Mouse (Mus musculus) adrenal gland, postnatal 14 days (tissue): ENCODE results near the gene Sugp1. TPM values are rescaled to one million over a fixed set of nuclear protein-coding genes. Genes with fewer than 3 reads are reported as not detected.
A peak's percentile ranks its signal among the peaks of the same experiment; 100 is the strongest.
"Not testable (repeated sequence)": the region's sequence is repeated elsewhere in the genome, so short reads cannot be mapped to it uniquely, and the experiment has no call there.

Source experiments
- DNase-seq: peaks from one replicate; pipeline ENCODE4 v3.0.0; 2021; ENCODE audit warnings: mixed read lengths
- total RNA-seq: library from RNA; stranded (reverse); gene quantifications from 2 replicates; pipeline ENCODE4 v1.2.3, GENCODE M21; 2021

Sugp1 gene
- total RNA-seq, 1 experiment from 2014 or later: 26.2 TPM

GRCm38 (mm10) chr8:70043996-70044395, 1.4 kb downstream of the Sugp1 start:
- no peak for DNase-seq

- DNase-seq: no peak
Observed at GRCm38 (mm10) chr8:70049662-70050061, 7.0 kb downstream of the Sugp1 start.

DNA sequence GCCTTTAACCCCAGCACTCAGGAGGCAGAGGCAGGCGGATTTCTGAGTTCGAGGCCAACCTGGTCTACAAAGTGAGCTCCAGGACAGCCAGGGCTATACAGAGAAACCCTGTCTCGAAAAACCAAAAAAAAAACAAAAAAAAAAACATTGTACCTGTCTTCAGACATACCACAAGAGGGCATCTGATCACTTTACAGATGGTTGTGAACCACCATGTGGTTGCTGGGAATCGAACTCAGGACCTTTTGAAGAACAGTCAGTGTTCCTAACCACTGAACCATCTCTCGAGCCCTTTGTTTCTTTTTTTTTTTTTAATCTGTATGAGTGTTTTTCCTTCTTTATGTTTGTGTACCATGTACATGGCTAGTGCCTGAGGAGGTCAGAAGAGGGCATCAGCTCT, 7.8 kb downstream of the Sugp1 start:
- not testable (repeated sequence) for DNase-seq

GRCm38 (mm10) chr8:70057721-70058120, 15.1 kb downstream of the Sugp1 start:
- DNase-seq: no peak

- DNase-seq: no peak
Observed at GRCm38 (mm10) chr8:70071836-70072440, 29.3 kb downstream of the Sugp1 start.

DNA sequence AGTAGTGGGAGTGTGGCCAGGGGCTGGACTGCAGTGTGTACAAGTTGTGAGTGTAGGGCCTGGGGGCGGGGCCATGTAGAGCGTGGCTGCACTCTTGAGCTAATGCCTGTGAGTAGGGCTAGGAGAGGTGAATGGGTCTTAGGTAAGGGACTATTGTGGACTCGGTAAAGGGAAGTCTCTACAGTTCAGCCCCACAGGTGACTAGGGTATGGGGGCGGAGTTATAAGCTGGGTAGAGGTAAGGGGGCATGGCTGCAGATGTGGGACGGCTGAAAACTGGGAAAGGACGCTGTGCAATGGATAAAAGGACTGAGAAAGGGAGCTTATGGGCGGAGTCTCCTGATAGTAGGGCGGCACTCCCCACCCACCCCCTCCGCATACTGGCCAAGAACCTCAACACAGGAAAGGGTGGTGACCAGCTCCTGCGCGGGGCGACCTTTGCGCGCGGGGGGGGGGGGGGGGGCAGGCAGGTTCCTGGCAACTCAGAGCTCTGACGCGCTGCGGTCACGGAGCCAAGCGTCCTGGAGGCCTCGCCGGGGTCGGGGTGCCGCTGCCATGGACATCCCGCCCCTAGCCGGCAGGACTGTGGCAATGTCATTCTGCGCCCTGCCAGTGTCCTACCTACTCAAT, 29.9 kb downstream of the Sugp1 start, which contains the start of gene Tm6sf2:
Gene Tm6sf2 (plus strand): TSS at position 484 of the 629 bp plus-strand sequence.
- DNase-seq: peak; percentile 71

GRCm38 (mm10) chr8:70073120-70073519, 30.5 kb downstream of the Sugp1 start:
- DNase-seq: no peak

DNA sequence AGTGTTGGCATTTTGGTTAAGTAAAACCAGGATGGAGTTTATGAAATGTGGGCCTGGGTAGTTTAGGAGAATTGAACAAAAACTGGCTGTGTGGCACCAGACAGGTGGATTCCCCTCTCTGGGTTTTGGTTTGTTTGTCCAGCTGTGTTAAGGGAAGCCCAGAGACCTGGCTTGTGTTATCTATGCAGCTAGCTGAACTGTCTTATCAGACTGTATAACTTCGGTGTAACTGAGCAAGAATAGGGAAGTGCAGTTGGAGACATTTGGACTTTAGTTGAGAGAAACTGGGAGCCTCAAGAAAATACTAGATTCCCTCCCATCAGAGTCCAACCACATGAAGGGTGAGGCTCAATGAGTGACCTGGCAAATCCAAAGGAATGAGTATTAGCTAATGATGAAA, 31.1 kb downstream of the Sugp1 start:
- DNase-seq: no peak

- no peak for DNase-seq
Observed at GRCm38 (mm10) chr8:70081976-70082375, 39.4 kb downstream of the Sugp1 start.

GRCm38 (mm10) chr8:70083285-70083684, 40.7 kb downstream of the Sugp1 start, which contains the start of gene Hapln4:
Gene Hapln4 (plus strand): TSS chr8:70083457.
- peak; percentile 76 for DNase-seq

GRCm38 (mm10) chr8:70084191-70085065, 41.8 kb downstream of the Sugp1 start:
- DNase-seq: peak; percentile 34

DNA sequence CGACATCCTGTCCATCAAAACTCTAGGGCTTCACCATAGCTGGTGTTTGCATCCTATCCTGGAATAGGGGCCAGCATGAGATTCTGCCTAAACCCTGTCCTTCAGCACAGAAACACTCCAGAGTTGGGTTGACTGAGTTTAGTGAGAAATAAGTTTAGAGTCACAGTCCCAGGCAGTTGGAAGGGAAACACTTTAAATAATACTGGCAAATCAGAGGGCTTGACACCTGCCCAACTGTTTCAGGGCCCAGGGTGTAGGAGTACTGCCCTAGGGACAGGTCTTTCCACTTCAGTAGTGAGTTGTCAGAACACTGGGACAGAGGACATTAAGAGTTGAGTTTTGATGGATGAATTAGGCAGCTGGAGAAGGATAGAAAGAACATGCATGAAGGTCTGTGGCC, 43.5 kb downstream of the Sugp1 start:
- DNase-seq: no peak

DNA sequence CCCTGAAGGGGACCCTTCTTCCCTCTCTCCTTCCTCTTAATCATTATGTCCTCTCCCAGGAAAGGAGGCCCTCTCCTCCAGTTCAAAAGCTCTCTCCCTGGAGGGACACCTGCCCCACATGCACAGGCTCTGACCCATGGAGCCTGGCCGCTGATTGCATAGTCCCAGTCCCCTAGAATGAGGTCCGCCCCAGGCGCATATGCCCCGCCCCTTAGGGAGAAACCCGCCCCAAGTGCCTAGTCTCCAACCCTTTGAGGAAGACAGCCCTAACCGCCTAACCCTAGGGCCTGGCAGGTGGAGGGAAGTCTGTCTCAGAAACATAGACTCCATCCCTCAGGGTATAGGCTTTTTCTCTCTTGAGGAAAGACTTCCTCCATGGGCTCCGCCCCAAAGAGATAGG, 44.6 kb downstream of the Sugp1 start:
- peak; percentile 11 for DNase-seq

GRCm38 (mm10) chr8:70087836-70088650, 45.4 kb downstream of the Sugp1 start:
- DNase-seq: peak; percentile 67

DNA sequence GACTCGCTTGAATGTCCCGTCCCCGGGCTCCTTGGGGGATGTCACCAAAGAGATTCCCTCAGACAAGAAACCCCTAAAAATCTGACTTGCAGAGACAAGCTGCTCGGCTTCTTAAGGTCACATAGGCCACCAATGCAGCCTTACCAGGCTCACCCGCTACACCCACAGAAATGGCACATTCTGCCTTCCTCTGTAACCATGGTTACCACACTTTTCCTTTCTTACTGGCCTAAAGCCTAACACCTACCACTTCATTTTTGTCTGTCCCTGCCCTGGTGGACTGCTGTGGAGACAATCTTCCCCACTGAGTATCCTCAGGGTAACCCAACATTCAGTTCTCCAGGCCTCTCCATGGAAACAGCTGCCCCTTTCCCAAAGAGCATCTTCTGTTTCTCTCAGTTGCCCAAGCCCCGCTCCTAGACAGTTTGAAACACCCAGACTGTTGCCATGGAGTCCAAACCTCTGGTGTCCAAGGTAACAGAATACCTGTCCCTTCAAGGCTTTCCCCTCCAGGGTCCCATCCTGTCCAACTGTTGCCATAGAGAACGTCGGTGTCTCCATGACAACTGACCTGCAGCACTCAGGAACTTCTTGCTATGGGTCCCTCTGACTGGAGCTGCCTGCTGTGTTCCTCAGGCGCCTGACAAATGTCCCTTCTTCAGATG, 46.8 kb downstream of the Sugp1 start:
- no peak for DNase-seq

DNA sequence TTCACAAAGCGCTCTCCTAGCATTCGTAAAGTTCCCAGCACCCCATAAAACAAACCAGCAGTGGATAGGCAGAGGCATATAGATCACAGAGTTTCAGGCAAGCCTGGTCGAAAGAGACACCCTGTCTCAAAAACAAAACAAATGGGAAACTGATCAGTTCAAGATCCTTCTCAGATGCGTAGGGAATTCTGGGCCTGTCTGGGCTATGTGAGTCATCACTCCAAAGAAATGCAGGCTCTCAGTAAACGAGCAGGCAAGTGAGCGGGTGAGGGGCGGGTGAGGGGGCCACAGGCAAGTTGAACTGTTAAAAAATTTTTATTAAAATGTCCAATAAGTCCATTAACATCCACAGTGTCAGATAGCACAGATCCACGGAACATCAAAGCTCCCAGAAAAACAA, 50.2 kb downstream of the Sugp1 start:
- no peak for DNase-seq

- no peak for DNase-seq
Observed at GRCm38 (mm10) chr8:70099276-70099675, 56.7 kb downstream of the Sugp1 start.

GRCm38 (mm10) chr8:70100241-70100640, 57.6 kb downstream of the Sugp1 start:
- DNase-seq: no peak

DNA sequence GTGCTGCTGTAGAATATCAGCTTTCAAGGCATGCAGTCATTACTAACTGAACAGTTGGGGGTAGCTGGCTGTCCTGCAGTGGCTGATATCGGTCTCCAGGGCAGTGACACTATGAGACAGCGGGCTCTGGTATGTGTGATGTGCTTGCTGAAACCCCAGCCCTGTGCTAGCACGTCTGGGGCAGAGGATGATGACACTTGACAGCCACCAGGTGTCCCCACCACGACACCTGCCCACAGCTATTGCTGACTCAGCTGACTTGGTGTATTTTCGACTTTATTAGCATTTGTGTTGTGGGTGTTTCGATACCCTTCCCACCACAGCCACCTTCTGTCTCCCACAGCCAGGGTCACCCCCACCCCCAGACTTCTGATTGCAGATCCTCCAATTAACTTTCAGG, 61.9 kb downstream of the Sugp1 start:
- peak; percentile 61 for DNase-seq

DNA sequence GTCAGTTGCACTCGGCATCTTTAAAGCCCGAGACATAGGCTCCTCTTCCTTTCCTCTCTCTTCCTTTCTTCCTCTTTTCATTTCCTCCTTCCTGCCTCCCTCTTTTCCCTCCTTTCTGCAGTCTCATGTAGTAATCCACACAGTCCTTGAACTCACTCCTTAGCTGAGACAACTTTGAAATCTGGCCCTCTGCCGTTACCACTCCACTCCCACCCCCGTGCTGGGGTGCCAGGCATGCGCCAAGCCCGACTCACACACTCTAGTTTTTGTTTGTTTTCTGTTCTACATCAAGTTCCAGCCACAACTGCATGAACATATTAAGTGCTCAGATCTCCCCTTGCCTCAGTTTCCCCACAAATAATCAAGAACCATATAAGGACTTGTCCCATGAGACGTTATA, 62.3 kb downstream of the Sugp1 start:
- DNase-seq: no peak

DNA sequence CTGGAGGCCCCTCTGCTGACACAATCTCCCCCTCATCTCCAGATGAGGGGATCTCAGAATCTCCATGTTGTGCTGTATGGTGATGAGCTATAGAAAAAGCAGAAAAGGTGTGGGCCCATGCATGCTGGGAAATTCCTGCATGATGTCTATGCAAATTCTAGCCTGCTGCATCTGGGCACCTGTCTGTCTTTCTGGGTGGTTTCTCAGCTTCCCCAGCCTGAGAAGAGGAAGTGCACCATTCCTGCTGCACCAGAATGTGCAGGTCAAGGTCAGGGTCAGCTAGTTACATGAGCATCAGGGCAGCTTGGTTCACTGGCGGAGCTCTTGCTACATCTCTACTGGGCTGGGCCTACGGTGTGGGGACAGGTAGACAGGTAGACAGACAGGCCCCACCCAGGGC, 67.8 kb downstream of the Sugp1 start:
- no peak for DNase-seq
